Mouse (Mus musculus): ENCODE data around the gene Bmp6.
A peak's percentile ranks its signal among the peaks of the same experiment; 100 is the strongest.

The Bmp6 gene

GRCm38 (mm10) chr13:38506936-38507335 lies 162.0 kb downstream of the Bmp6 start:
- TF ChIP-seq GATA4 (IDR thresholded peaks at IDR 0.05; ENCODE audit: insufficient replicate concordance, low read length), result no peak

GRCm38 (mm10) chr13:38509681-38510341 lies 164.9 kb downstream of the Bmp6 start:
- no peak for TF ChIP-seq GATA4 (IDR thresholded peaks at IDR 0.05; ENCODE audit: insufficient replicate concordance, low read length)

GRCm38 (mm10) chr13:38511979-38512378 lies 167.1 kb downstream of the Bmp6 start:
- TF ChIP-seq GATA4 (IDR thresholded peaks at IDR 0.05; ENCODE audit: insufficient replicate concordance, low read length), result no peak

GRCm38 (mm10) chr13:38513921-38514320 lies 169.0 kb downstream of the Bmp6 start:
- no peak for TF ChIP-seq GATA4 (IDR thresholded peaks at IDR 0.05; ENCODE audit: insufficient replicate concordance, low read length)

- no peak for TF ChIP-seq GATA4 (IDR thresholded peaks at IDR 0.05; ENCODE audit: insufficient replicate concordance, low read length)
These were observed 170.5 kb downstream of the Bmp6 start for GRCm38 (mm10) chr13:38515431-38515830.

GRCm38 (mm10) chr13:38515845-38516244 lies 170.9 kb downstream of the Bmp6 start:
- no peak for TF ChIP-seq GATA4 (IDR thresholded peaks at IDR 0.05; ENCODE audit: insufficient replicate concordance, low read length)

GRCm38 (mm10) chr13:38516582-38516981 lies 171.7 kb downstream of the Bmp6 start:
- no peak for TF ChIP-seq GATA4 (IDR thresholded peaks at IDR 0.05; ENCODE audit: insufficient replicate concordance, low read length)

GRCm38 (mm10) chr13:38520299-38520698 lies 175.4 kb downstream of the Bmp6 start:
- TF ChIP-seq GATA4 (IDR thresholded peaks at IDR 0.05; ENCODE audit: insufficient replicate concordance, low read length), result no peak

GRCm38 (mm10) chr13:38522056-38522654 lies 177.2 kb downstream of the Bmp6 start:
- TF ChIP-seq GATA4 (IDR thresholded peaks at IDR 0.05; ENCODE audit: insufficient replicate concordance, low read length), result no peak

GRCm38 (mm10) chr13:38523231-38523630 lies 178.3 kb downstream of the Bmp6 start:
- no peak for TF ChIP-seq GATA4 (IDR thresholded peaks at IDR 0.05; ENCODE audit: insufficient replicate concordance, low read length)

- no peak for TF ChIP-seq GATA4 (IDR thresholded peaks at IDR 0.05; ENCODE audit: insufficient replicate concordance, low read length)
These were observed 180.4 kb downstream of the Bmp6 start for GRCm38 (mm10) chr13:38525261-38525660.

- no peak for TF ChIP-seq GATA4 (IDR thresholded peaks at IDR 0.05; ENCODE audit: insufficient replicate concordance, low read length)
These were observed 181.2 kb downstream of the Bmp6 start for GRCm38 (mm10) chr13:38526116-38526515.

- no peak for TF ChIP-seq GATA4 (IDR thresholded peaks at IDR 0.05; ENCODE audit: insufficient replicate concordance, low read length)
These were observed 182.3 kb downstream of the Bmp6 start for GRCm38 (mm10) chr13:38527041-38527796.

GRCm38 (mm10) chr13:38527797-38528650 lies 183.1 kb downstream of the Bmp6 start:
- TF ChIP-seq GATA4 (IDR thresholded peaks at IDR 0.05; ENCODE audit: insufficient replicate concordance, low read length), result peak; percentile 45; the same call in 1 of the 2 replicates

GRCm38 (mm10) chr13:38528687-38529294 lies 183.9 kb downstream of the Bmp6 start, which contains the start of gene Txndc5:
TSS of gene Txndc5 (minus strand) at chr13:38528824.
- no peak for TF ChIP-seq GATA4 (IDR thresholded peaks at IDR 0.05; ENCODE audit: insufficient replicate concordance, low read length)

Measured in liver, adult (tissue).